Mouse (Mus musculus) gastrocnemius, adult 2 months (tissue): ENCODE measurements around the gene Kif19a. TPM values are rescaled to one million over a fixed set of nuclear protein-coding genes. Genes with fewer than 3 reads are reported as not detected.

Experiments
- DNase-seq: peaks from one replicate; pipeline ENCODE4 v3.0.0; 2022
- H3K27ac ChIP-seq: fragments of 200-600 bp; 2 replicates; pipeline ENCODE4 v1.8.1; 2022; ENCODE audit warnings: mild to moderate bottlenecking
- H3K4me3 ChIP-seq: fragments of 200-600 bp; 2 replicates; pipeline ENCODE4 v1.8.1; 2022; ENCODE audit warnings: mild to moderate bottlenecking, moderate library complexity
- CTCF ChIP-seq: fragments of 200-600 bp; IDR thresholded peaks from 2 replicates; pipeline ENCODE4 v1.8.1; 2022; ENCODE audit warnings: antibody characterized with exemption, mild to moderate bottlenecking, moderate library complexity
- intact Hi-C: fragments of 180-260 bp; cut with DNase I; formaldehyde crosslinking; loops from one replicate; pipeline ENCODE4 v1.15.1; 2025
- total RNA-seq, 2 experiments: library from RNA; stranded (reverse); gene quantifications; 2 replicates each; pipeline ENCODE4 v1.2.3; 2021

Kif19a gene
- total RNA-seq, 2 experiments from 2014 or later: 0.54 to 0.56 TPM

DNA sequence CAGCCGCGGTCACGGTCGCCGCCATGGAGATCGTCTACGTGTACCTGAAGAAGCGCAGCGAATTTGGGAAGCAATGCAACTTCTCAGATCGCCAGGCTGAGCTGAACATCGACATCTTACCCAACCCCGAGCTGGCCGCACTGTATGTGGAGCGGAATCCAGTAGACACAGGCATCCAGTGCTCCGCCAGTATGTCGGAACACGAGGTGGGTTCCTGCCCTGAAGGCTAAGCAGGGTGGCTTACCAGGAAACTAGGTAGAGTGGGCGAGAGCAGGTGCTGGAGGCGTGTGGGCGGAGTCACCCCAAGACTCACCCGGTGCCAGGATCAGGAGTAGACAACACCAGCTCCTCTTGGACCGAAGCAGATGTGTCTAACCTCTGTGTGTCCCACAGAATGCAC is 32.3 kb upstream of the Kif19a start:
- no peak for TF ChIP-seq CTCF
- H3K4me3 ChIP-seq: no peak overlapping the region
- intact Hi-C loops: no loop called here
- H3K27ac ChIP-seq: no peak overlapping the region
- DNase-seq: no peak

GRCm38 (mm10) chr11:114736111-114736510 is 29.1 kb upstream of the Kif19a start:
- DNase-seq: no peak
- no peak; the same call in 1 of the 2 replicates for TF ChIP-seq CTCF
- intact Hi-C loops: no loop called here

DNA sequence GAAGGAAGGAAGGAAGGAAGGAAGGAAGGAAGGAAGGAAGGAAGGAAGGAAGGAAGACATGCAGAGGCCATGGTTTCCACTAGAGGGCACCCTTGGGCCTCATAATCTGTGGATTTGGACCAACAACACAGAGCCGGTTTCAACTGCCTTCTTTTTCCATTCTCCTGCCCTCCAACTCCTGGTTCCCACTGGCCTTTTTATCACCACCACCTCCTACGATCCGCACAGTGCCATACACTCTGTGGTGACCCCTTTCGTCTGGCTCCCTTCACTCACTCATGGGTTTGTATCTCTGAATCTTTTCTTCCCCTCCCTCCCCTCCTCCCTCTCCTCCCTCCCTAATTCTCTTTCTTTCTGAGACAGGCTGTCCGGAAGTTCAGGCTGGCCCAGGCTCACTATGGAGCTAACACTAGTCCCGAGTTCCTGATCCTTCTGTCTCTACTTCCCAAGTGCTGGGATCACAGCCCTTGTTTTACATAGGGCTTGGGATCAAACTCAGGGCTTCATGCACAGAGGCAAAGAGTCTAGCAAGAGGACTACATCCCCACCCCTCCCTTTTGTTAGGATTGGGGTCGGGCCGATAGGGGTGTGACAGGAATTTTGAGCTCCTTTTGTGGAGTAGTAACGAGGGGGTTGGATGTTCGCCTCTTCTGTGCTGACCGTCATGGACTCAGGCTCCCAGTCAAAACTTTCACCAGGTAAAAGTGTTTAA is 28.1 kb upstream of the Kif19a start:
- Histone ChIP-seq H3K4me3 (peak overlapping the region; percentile 59), H3K27ac (peak overlapping the region; percentile 67)
- DNase-seq: peak; percentile 56
- peak; percentile 71 for TF ChIP-seq CTCF
- intact Hi-C loops: no loop called here

More at GRCm38 (mm10) chr11:114736111-114736510, 29.1 kb upstream of the Kif19a start:
- H3K4me3 ChIP-seq: no peak overlapping the region
- H3K27ac ChIP-seq: no peak overlapping the region

DNA sequence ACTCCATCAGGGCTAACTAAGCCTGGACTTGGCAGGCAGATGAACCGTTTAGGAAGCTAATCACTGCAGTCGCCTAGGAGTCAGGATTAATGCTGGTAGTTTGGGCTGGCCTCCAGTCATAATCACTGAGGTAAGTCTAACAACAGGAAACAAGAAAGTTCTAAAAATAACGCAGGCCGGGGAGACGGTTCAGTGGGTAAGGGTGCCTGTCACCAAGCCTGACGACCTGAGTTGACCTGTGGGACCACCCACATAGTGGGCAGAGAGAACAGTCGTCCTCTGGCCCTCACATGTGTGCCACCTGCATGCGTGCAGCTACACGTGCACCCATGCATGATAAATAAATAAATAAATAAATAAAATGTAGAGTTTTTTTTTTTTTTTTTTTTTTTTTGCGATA is 24.6 kb upstream of the Kif19a start:
- H3K4me3 ChIP-seq: no peak overlapping the region
- no peak for DNase-seq
- intact Hi-C loops: no loop called here
- TF ChIP-seq CTCF: no peak
- no peak overlapping the region for H3K27ac ChIP-seq

- no peak overlapping the region for H3K27ac ChIP-seq
- TF ChIP-seq CTCF: no peak
- no peak for DNase-seq
- H3K4me3 ChIP-seq: no peak overlapping the region
- intact Hi-C loops: no loop called here
Observed at GRCm38 (mm10) chr11:114741451-114741850, 23.7 kb upstream of the Kif19a start.

DNA sequence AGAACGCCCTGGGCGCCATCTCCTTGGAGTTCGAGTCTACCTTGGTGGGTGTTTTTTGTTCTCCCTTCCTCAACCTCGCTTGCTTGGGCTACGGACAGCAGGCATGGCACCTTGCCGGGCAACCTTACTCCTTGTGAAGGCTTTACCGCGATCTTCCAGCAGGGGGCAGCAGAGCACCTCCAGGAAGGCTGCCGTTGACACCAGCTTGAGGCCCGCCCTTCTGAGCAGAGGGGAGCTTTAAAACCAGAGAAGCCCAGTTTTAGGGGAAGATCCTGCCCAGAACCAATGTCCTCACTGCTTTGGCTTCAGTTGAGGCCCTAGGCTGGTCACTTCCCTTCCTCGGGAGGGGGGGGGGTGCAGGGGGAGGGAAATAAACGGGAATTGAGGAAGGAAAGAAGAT is 20.1 kb upstream of the Kif19a start:
- intact Hi-C loops: loop anchor here (1.0 to 2.0 kb wide), 2 partner anchors 44 to 168 kb away; no protein-coding TSS in a partner anchor
- DNase-seq: peak; percentile 92
- TF ChIP-seq CTCF: peak; percentile 98
- no peak overlapping the region for H3K4me3 ChIP-seq
- peak overlapping the region; percentile 24; the same call in 1 of the 2 replicates for H3K27ac ChIP-seq

DNA sequence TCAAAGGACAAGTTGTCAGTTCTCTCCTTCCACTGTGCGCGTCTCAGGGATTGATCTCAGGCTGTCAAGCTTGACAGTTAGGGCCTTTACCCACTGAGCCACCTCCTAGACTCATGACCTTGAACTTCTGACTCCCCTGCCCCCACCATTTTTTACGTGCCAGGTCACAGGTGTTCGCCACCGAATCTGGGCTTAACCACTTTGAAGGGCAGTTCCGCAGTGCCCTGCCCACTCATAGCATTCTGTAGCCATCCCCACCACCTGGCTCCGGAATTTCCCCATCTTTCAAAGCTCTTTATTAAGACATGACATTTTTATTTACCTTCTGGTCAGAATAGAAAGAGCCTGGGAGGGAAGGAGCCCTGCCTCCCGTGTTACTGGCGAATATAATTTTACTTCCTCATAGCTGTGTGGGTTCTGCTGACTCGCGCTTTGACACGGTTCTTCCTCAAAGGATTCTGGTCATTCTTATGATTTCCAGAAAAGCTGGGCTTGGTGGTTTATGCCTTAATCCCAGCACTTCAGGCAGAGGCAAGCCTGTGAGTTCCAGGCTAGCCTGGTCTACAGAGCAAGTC is 17.5 kb upstream of the Kif19a start:
- DNase-seq: no peak
- no peak overlapping the region for H3K27ac ChIP-seq
- no peak overlapping the region for H3K4me3 ChIP-seq
- TF ChIP-seq CTCF: no peak
- intact Hi-C loops: no loop called here

DNA sequence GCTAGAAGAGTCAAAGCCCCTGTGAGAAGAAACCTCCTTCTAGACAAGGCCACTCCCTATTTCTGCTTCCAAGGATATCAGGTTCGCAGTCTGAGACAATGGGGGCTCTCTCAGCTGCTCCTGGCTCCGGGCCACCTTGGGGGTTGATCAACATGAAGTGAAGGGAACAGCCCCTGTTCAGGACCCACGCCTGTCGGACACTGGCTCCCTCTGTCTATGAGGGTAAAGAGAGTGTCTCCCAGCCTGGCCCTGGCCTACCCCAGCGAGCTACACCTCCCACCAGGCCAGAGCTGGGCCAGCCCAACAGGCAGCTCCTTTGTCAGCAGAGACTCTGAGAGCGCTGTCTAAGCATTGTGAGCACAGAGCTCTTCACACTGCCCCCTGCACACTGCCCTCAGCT is 4.7 kb downstream of the Kif19a start:
- no peak for TF ChIP-seq CTCF
- Histone ChIP-seq H3K27ac (no peak overlapping the region), H3K4me3 (no peak overlapping the region)
- DNase-seq: no peak
- intact Hi-C loops: no loop called here

DNA sequence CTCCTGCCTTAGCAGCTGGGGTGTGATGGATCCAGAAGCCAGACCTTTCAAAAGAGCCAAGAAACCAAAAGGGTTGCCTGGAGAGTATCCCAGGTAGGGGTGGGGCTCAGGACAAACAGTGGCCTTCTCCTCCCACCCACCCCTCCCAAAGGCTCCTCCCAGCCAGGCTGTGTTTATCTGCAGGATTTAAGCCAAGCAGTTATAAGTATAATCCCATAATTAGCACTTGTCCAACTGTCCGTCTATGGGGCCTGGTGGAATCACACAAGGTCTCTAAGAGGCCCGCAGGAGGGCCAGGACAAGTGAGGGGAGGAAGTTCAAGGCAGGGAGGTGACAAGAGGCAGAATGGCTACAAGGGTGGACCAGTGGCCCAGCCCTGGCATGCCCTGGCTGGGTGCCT is 6.7 kb downstream of the Kif19a start:
- intact Hi-C loops: no loop called here
- Histone ChIP-seq H3K27ac (no peak overlapping the region), H3K4me3 (no peak overlapping the region)
- no peak for TF ChIP-seq CTCF
- no peak for DNase-seq

- intact Hi-C loops: no loop called here
- no peak for DNase-seq
- H3K4me3 ChIP-seq: no peak overlapping the region
- no peak for TF ChIP-seq CTCF
- H3K27ac ChIP-seq: no peak overlapping the region
Observed at GRCm38 (mm10) chr11:114780076-114780475, 14.9 kb downstream of the Kif19a start.

DNA sequence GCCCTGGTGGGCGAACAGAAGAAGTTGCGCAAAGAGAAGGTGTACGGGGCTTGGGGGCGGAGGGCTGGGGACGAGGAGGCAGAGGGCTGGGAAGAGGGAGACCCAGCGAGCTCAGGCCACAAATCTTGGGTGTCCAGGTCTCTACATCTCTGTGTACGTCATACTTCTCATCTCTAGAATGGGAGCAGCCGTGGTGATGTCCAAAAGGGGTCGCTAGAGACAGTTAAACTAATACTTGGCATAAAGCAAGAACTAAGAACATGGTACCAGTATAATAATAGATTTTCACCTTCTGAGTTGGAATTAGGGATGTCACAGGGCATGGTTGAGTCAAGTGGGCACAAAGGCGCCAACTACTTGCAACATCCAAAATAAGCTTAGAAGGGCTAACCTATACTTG is 20.7 kb downstream of the Kif19a start:
- no peak for DNase-seq
- intact Hi-C loops: no loop called here
- H3K4me3 ChIP-seq: no peak overlapping the region

DNA sequence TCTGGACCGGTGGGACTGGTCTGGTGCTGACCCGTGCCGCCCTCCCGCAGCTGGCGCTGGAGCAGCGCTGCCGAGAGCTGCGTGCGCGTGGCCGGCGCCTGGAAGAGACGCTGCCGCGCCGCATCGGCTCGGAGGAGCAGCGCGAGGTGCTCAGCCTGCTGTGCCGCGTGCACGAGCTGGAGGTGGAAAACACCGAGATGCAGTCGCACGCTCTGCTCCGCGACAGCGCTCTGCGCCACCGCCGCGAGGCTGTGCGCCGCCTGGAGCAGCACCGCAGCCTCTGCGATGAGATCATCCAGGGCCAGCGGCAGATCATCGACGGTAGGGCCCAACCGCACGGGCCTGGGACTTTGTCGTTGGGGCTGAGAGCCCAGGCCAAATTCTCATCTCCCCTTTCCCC is 21.1 kb downstream of the Kif19a start:
- intact Hi-C loops: no loop called here
- peak overlapping the region; percentile 43 for H3K4me3 ChIP-seq
- no peak overlapping the region for H3K27ac ChIP-seq
- TF ChIP-seq CTCF: no peak
- DNase-seq: no peak

More for the DNA sequence above, 20.7 kb downstream of the Kif19a start:
- no peak overlapping the region for H3K27ac ChIP-seq
- TF ChIP-seq CTCF: no peak

DNA sequence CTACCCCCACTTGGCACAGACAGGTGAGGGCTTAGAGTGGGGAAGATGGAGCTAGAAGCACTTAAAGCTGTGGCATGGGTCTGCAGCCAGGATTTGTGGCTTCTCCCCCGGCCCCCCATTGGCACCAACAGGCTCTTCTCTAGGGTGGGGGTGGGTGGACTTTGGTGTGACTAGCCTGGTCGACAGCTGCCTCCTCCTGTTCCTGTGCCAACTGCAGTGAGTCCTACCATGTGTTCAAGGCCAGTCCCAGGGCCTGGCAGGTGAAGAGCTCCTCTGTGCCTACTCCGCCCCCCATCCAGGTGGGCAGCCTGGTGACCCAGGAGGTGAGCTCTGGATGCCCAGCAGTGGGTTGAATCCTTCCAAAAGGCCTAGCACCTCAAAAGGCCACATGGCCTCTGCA is 22.4 kb downstream of the Kif19a start:
- H3K27ac ChIP-seq: no peak overlapping the region
- intact Hi-C loops: no loop called here
- no peak for TF ChIP-seq CTCF
- no peak overlapping the region for H3K4me3 ChIP-seq
- no peak for DNase-seq

DNA sequence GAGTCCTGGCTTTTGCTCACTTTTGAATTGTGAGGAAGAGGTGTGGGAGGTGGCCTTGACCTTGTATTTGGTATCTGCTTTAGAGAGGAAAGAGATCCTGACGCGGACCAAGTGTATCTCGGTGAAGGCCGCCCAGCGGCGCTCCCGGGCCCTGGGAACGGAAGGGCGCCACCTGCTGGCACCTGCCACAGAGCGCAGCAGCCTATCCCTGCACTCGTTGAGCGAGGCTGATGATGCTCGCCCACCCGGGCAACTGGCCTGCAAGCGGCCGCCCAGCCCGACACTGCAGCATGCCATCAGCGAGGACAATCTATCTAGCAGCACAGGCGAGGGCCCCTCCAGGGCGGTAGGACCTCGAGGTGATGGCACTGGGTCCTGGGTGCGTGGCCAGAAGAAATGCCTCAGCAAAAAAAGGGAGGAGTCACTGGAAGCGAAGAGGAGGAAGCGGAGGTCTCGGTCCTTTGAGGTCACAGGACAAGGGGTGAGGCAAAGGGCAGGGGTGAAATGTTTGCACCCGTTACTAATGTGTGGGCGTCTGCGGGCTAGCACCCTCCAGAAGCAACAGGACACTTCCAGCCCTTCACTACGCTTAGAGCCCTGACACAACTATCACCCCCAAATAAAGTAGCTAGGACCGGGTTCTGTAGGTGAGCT is 24.0 kb downstream of the Kif19a start:
- Histone ChIP-seq H3K4me3 (peak overlapping the region; percentile 56), H3K27ac (no peak overlapping the region)
- peak; percentile 91 for DNase-seq
- peak; percentile 100 for TF ChIP-seq CTCF
- intact Hi-C loops: loop anchor here (1.0 kb wide), 1 partner anchor 44 kb away; no protein-coding TSS in a partner anchor
